ENCODE assay signal across 21 mouse cellular contexts in the genomic region with DNA sequence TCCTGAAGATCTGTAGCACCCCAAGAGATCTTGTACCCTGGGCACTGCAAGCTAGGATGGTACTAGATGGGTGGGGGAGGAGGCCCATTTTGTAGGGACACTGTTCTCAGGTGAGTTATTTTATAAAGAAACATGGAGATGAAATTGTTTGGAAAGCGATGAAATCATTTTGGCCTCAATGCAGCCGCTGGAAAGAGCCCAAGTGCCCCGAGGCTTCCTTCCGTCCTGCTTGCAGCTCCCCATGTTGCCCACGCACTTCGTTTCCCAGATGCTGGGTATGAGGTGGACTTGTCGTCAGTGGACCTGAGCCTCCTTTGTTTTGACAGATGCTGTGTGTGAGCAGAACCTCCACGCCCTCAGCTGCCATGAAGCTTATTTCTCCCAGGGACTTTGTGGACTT.
"Had no signal": no experiment of that assay in that cellular context is flagged by ENCODE, and none has a peak within 500 bp of the region (broad histone marks: within the 10 kb centered on the region; RNA-seq: fewer than 3 reads in every experiment).

No protein-coding gene starts in this region.

- H3K4me3 ChIP-seq: layer of hippocampus, adult 2 months; liver, embryonic 13.5 days; lung, embryonic 15.5 days; megakaryocyte, embryonic 14.5 days; midbrain, embryonic 10.5 days; midbrain, embryonic 13.5 days; myocyte; neural tube, embryonic 13.5 days had no signal

- H3K27me3 ChIP-seq: liver, embryonic 13.5 days; lung, embryonic 15.5 days; midbrain, embryonic 13.5 days; neural tube, embryonic 13.5 days had no signal

- DNase-seq: kidney, adult 18-20 months; layer of hippocampus, adult 9-11 months; liver, embryonic 13.5 days; lung, postnatal 10 days; lung, postnatal 36 days; right cerebral cortex, adult 18-20 months; right cerebral cortex, postnatal 14 days; right cerebral cortex, postnatal 4 days; thymus, adult 2 months; thymus, postnatal 14 days; thymus, postnatal 4 days had no signal

- ATAC-seq: midbrain, embryonic 13.5 days; midbrain, embryonic 16.5 days had no signal

- H3K27ac ChIP-seq: kidney, postnatal 0 days; layer of hippocampus, adult 2 months; liver, embryonic 13.5 days; lung, embryonic 15.5 days; midbrain, embryonic 10.5 days; midbrain, embryonic 13.5 days; neural tube, embryonic 13.5 days; stomach, postnatal 0 days had no signal

- H3K9me3 ChIP-seq: liver, embryonic 13.5 days; lung, embryonic 15.5 days; megakaryocyte, embryonic 14.5 days; midbrain, embryonic 10.5 days; midbrain, embryonic 13.5 days; neural tube, embryonic 13.5 days had no signal
